Mouse (Mus musculus) urinary bladder, postnatal 10 days (tissue): ENCODE results near the gene 4930432K21Rik.

ENCODE experiments used
- DNase-seq: peaks from one replicate; pipeline ENCODE4 v3.0.0; 2022; ENCODE audit warnings: low spot score

The 4930432K21Rik gene

DNA sequence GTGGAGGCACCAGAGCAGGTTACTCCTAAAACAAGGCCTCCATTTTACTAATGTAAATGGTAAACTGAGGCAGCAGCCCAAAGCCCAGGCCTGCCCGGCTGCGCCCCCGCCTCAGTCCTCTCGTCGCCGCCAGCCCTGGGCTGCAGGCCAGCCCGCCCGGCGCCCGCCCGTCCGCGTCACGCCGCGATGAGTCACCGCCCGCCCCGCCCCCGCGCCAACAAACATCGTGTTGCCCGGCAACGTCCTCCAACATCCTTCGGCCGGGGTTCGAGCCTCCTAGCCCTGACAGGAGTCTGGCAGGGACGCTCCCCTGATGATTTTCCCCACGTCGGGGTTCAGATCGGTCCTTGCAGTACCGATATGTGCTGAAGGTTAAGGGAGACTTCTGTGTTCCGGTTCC is 44.7 kb downstream of the 4930432K21Rik start:
- peak; percentile 71 for DNase-seq

DNA sequence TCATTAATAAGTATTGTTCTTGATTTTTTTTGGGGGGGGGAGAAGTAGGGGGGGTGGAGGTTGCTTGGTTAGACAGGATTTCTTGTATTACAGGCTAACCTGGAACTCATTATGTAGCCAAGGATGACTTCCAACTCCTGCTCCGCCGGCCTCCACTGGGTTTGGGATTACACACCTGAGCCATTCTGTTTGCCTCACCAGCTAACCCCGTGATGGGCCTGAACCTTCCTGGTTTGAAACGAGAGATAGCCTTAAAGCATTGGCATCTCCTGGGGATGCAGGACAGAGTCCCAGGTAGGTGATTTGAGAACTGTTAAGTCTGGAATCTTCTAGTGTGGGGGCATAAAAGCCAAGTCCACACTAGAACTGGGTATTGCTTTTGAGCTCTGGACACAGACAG is 45.3 kb downstream of the 4930432K21Rik start:
- no peak for DNase-seq

DNA sequence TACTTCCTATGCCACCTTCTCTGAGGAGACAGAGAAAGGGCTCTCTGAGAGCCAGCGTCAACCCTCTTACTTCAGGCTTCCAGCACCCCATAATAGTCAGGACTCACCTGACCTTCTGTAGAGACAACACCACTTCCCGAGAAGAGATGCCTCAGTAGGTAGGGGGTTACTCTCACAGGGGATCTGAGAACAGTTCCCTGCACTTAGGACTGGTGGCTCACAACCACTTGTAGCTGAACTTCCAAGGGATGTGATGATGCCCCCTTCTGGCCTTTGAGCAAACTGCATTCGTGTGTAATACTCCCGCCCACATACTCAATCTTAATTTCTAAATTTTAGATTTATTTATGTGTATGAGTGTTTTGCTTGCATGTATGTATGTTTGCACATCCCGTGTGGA is 45.7 kb downstream of the 4930432K21Rik start:
- no peak for DNase-seq

DNA sequence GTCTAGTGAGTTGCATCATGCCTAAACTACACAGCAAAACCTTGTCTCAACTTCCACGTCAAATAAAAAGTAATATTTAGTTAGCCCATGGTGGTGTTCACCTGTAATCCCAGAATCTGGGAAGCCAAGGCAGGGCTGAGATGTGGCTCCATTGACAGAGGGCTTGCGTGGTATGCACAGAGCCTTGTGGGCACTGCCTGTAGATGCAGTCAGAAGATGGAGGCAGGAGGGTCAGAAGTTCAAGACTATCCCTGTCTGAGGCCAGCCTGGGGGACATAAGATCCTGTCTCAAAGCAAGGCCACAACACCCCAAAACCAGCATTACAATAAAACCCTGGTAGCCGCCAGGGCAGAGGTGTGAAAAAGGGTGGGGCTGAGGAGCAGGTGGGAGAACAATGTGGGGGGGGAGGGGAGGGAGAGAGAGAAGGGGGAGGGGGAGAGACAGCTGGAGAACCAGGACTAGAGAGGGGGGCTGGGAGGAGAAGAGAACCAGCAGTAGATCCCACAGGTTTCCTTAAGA is 46.5 kb downstream of the 4930432K21Rik start:
- DNase-seq: no peak

DNA sequence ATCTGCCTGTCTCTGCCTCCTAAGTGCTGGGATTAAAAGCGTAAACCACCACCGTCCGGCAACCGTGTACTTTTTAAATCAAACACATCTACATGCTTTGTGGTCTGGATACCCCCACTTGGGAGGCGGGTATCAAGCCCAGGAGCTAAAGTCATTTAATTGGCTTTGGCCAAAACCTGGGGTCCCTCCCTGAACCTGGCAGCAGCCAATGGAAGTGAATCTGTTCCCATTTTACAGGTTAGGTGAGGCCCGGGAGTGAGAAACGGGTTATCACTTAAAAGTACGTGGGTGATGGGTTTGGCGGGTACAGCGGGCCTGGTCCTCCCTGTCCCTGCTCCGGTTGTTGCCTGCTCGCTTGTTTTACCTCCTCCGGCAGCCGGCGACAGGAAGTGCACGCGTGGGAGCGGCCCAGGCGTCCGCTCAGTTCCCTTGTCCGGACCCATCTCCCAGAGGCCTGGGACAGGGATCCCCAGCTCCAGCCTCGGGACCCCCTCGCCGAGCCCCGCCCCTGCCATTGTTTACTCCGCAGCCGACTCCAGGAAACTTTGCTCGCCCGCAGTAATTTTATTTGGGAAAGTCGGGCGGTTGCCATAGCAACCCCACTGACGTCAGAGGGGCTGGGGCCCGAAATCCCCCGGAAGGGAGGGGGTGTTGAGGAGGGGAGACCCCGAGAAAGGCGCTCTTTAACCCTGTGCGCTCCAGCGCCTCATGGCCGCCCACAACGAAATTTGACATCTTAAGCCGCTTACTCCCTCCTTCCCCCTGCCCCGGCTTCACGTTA is 49.5 kb downstream of the 4930432K21Rik start:
- no peak for DNase-seq

DNA sequence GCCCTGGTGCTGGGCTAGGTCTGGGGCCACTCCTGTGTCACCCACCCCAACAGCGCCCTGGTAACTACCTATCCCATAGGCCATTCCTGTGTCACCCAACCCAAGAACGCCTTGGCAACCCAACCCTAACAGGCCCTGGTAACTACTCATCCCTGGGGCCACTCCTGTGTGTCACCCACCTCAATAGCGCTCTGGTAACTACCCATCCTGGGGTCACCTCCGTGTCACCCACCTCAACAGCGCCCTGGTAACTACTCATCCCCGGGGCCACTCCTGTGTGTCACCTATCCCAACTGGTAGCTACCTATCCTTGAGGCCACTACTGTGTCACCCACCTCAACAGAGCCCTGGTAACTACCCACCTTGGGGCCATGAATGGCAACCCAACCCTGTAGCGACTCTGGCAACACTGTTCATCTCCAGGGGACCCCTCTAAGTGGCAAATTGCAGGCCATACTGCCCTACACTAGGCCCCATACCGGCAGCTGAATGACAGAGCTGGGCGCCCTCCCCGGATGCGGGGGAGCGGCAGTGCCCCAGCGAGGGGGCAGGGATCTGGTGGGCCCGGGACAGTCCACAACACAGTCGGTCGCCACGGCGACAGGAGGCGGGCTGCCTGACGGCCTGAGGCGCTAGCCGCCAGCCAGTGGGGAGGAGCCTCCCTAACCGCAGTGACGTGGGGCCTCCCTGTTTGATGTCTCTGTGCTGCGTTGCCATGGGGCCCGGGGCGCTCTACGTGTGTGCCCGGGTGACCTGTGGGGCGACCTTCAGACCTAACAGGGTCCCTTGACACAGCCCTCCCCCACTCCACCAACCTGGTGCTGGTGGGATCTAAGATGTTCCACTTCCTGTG is 50.3 kb downstream of the 4930432K21Rik start:
- no peak for DNase-seq

DNA sequence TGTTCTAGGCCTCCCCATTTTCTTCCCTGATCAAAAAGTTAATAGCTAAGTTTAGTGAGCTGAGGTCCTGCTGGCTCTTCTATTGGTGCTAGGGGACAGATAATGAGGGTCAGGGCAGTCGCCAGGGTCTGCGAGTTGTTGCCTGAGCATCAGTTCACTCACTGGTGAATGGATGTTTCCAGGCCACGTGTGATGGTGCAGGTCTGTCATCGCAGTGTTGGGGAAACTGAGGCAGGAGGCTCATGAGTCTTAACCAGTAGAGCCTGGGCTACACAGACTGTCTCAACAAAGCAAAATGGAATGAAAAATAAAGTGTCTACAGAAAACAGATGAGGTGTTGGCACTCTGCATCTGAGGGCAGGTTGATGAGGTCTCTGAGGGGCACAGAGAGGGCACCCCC is 51.0 kb downstream of the 4930432K21Rik start:
- no peak for DNase-seq

DNA sequence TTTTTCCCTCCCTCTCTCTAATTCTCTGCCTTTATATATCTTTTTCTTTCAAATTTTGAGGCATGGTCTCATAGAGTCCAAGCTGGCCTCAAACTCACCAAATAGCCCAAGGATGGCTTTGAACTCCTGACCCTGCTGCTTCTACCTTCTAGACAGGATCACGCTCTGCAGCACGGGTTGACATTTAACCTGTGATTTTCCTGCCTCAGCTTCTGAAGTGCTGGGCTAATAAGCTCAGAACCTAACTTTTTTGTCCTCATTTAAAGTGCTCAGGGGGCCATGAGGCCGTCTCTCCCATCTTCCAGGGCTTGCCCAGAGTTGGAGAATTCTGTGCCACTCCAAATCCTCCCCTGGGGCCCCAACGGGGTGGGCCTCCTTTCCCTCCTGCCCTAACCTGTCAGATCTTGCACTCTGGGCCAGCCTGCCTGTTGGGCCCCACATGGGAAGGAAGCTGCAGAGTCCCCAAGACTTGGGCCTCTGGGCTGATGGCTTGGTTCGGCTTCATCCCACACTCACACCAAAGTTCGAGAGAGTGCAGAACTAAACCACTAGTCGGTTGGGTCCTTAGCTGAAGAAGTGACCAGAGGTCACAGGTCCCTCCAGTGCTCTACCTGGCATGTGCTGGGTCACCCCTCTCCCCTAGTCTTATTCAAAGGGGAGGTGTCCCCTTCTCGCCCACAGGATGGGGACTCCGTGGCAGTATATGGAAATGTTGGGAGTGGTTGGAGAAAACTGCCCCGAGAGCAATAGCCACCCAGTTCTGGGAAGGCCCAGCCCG is 51.7 kb downstream of the 4930432K21Rik start:
- no peak for DNase-seq

DNA sequence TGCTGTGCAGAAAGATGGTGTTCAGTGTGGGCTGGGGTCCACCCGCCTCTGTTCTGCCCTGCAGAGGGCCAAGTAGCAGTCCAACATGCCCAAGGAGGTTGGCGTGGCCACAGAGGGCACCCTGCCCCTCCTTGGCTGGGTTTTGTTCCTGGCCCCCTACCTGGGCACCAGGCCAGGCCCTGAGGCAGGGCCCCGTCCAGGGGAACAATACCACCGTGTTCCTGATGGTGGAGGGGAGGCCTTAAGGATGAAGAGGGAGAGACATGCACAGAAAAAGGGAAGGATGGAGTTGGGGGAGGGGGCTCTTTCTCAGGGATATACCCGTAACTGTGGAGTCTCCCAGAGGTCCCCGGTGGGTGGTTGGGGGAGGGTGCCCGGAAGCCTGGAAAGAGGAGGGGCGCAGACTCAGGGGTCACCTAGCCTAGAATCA is 52.3 kb downstream of the 4930432K21Rik start:
- no peak for DNase-seq

DNA sequence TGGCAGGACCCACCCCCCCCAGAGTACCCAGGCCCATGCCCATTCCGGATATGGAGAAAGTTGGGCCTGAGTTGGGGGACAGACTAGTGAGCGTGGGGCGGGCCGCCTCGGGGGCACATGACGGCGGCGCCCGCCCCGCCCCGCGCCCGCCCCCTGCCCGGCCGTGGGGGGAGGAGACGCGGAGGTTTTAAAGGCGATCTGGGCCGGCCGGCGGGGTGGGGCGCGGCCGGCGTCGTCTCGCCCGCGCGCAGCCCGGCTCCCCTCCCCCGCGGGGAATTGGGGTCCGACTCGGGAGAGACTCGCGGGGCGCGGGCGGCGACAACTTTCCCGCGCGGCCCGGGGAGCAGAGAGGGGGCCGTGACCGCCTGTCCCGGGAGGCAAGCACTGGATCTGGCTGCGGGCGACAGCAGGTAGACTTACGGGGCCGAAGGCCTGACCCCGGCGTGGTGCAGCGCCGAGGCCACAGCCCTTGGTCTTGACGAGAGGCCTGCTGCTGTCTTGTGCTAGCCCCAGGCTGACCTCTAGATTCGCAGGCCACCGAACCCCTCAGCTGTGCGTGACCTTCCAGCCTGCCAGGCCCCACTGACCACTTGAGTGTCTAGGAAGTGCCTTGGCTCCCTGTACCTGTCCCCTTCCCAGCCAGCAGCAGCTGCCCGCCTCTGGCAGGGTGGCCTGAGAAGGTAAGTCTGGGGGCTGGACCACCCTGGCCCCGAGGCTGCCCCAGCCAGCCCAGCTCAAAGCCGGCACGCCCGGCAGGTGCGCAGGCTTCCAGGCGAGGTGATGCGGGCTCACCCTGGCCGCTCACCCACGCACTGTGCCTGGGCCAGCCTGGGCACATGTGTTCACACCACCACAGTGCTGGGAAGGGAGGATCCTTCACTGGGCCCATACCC is 53.1 kb downstream of the 4930432K21Rik start:
- no peak for DNase-seq

DNA sequence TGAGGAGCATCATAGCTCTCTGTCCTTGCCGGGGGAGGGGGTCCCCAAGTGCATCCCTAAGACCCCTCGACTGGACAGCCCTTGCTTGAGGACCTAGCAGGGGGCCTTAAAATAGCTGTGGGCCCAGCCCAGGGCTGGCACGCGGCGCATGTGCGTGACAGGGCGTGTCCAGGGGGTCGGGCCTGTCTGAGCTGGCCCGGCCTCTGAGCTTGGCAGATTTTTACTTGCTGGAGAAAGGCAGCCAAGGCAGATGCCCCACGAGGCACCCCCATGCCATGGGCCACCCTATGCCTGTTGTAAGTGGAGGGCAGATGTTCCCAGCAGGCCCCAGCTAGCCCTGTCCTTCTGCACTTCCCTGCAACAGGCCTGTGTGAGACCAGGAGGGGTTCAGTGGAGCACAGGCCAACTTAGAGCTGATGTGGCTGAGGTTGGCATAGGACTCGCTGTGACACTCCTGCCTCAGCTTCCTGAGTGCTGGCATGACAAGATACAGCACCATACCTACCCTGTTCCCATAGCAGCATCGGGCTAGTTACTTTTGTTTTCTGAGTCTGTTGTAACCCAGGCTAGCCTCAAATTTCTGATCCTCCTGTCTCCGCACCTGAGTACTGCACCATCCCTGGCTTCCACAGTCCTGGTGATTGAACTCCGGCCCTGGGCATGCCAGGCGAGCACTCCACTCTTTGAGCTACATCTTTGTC is 53.9 kb downstream of the 4930432K21Rik start:
- no peak for DNase-seq

DNA sequence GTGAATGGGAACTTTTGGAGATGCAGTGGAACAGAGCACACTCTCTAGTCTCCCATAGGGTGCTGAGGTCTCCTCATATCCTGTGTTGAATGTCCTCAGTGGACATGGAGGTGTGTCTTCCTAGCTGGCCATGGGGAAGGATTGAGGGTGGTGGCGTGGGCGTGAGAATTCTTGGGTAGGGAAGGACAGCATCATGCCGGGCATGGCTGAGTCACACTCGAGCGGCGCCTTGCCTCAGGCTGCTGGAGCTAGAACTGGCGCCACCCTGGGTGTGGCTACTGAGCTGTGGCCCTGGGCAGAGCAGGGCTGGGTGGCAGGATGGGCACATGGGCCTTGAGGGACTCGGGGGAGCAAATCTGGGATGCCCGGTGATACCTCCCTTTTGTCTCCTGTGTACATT is 54.6 kb downstream of the 4930432K21Rik start:
- no peak for DNase-seq

DNA sequence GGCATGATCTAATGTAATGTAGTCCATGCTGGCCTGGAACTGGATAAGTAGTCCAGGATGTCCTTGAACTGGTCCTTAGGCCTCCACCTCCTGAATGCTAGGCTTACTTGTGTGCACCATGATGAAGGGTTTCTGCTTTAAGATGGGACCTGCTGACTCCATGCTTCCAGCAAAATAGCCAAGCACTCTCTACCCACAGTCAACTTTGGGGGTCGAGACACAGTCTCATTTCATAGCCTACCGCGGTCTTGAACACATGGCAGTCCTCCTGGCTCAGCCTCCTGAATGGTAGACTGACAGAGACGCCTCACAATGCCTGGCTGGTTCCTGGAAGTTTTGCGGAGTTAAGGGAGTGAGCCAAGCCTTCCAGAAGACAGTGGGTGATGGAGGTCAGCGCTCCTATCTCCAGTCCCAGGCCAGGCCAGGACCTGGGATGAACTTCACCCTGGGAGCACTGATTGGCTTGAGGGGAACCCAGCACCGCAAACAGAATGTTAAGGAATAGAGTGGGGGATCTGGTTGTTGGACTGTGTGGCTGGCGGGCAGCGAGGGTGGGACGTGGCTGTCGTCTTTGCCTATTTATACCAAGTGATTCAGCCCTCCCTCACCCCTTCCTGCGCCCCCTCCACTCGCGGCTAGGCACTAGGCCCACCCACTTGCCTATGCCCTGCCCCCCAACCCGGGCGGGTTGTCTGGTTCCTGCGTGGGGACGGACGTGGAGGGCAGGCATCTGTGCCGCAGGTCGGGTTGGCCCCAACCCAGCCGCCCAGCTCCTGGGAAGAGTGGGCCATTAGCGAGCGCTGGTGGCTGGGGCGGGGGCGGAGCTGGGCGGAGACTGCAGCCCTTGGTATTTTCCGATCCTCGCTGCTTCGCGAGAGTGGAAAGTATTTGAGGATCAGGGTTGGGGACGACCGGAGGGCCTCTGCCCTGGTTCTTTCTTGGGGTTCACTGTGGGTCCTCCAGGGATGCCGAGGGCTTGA is 55.4 kb downstream of the 4930432K21Rik start:
- DNase-seq: no peak

DNA sequence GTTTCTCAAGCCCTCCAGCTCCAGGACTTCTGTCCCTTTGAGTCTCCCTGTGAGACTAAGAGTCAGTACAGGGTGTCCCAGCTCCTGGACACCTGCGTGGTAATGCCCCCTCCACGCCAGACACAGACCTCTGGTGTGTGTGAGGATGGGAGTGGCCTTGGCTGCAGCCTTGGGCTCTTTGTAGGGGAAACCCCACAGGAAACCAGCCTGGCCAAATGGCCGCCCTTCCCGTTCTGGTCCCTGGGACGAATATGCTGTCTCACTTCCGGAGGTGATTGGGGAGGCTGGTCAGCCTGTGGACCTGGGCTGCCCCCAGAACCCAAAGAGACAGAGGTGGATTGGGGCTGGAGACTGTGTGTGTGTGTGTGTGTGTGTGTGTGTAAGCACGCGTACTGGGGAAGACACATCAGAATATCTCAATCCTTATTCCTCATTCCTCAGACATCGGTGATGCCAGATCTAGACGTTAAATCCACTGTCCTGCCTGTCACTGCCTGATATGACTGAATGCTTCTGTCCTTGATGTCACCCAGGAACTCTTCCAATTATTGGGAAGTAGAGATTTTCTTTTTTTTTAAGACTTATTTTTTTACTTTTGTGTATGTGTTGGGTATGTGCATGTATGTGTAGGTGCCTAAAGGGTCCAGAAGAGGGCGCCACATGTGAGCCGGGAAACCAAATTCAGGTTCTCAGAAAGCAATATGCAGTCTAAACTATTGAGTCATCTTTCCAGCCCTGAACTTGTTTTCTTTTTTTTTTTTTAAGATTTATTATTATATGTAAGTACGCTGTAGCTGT is 56.3 kb downstream of the 4930432K21Rik start:
- no peak for DNase-seq

DNA sequence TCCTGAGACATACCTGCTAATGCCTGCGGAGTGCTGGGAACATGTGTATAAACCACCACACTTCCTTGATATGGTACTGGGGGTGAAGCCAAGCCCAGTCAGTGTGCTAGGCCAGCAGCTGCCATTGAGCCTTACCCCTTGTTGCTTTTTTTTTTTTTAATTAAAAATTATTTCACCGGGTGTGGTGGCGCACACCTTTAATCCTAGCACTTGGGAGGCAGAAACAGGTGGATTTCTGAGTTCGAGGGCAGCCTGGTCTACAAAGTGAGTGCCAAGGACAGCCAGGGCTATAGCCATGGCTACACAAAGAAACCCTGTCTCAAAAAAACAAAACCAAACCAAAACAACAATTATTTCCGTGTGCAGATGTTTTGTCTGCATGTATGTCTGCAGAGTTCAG is 57.2 kb downstream of the 4930432K21Rik start:
- DNase-seq: no peak

DNA sequence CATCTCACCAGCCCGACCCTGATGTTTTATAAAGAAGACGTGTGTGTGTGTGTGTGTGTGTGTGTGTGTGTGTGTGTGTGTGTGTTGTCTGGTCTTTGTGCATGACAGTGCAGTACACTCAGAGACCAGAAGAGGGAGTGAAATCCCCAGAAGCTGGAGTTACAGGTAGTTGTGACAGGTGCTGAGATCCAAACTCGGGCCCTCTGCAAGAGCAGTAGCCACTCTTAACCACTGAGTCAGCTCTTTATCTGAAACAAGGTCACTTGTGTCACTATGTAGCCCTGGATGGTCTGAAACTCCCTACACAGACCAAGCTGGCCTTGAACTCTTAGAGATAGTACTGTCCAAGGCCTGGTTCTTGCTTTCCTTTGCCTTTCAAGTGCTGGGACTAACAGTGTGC is 58.8 kb downstream of the 4930432K21Rik start:
- no peak for DNase-seq

DNA sequence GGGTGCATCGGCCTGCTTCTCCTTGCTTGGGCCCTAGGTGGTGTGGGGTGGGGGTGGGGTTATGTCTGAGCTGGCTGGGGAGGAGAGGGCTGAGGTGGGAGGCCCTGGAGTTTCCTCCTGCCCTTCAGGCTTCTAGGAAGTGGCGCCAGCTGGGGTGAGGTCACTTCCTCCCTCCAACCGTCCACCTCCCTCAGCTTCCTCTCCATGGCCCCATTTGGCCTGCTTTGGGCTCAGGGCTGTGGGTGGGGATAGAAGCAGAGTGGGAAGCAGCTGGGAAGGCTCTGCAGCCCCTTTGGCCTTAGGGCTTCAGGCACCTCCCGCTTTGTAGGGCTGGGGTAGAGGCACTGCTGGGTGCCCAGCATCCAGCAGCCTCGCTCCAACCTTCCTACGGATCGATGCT is 60.0 kb downstream of the 4930432K21Rik start:
- DNase-seq: no peak
